ENCODE assay signal across 12 mouse cellular contexts in genomic region chr7:36016926-36017753, GRCm38 (mm10).
DNase-seq lines count a peak whose midpoint lies in the region; ATAC-seq and TF ChIP-seq lines count a peak whose summit lies in the region.
"Had no signal": no experiment of that assay in that cellular context is flagged by ENCODE, and none has a peak within 500 bp of the region (broad histone marks: within the 10 kb centered on the region; RNA-seq: fewer than 3 reads in every experiment).

No protein-coding gene starts in this region.

- no peaks in the 10 kb centered on the region for H3K27me3 ChIP-seq in lung, embryonic 14.5 days (ENCODE audit: insufficient read depth, low read length)
- H3K27me3 ChIP-seq in neural tube, embryonic 13.5 days, result no peaks in the 10 kb centered on the region
- H3K27me3 ChIP-seq in midbrain, embryonic 11.5 days (ENCODE audit: control insufficient read depth, insufficient read depth, low read length), result no peaks in the 10 kb centered on the region

- WGBS in lung, embryonic 14.5 days, result 63% methylated on average over 19 of the region's 19 CpGs
- 17% methylated on average over 19 of the region's 19 CpGs for WGBS in neural tube, embryonic 13.5 days
- 86% methylated on average over 19 of the region's 19 CpGs for WGBS in midbrain, embryonic 11.5 days

- H3K9ac ChIP-seq in lung, embryonic 14.5 days, result no peak overlapping the region
- no peak overlapping the region for H3K9ac ChIP-seq in neural tube, embryonic 13.5 days
- H3K9ac ChIP-seq in midbrain, embryonic 11.5 days (ENCODE audit: low read length), result no peak overlapping the region
- H3K9ac ChIP-seq: heart, embryonic 13.5 days; liver, embryonic 14.5 days had no signal

- no peak overlapping the region for H3K4me3 ChIP-seq in lung, embryonic 14.5 days (ENCODE audit: low read depth, low read length)
- 0 out of 2 replicates have a peak overlapping the region, but pooled peaks have one; percentile 5 for H3K4me3 ChIP-seq in neural tube, embryonic 13.5 days
- H3K4me3 ChIP-seq in midbrain, embryonic 11.5 days (ENCODE audit: low read depth, low read length), result no peak overlapping the region
- H3K4me3 ChIP-seq: heart, embryonic 13.5 days had no signal

- no peaks in the 10 kb centered on the region for H3K9me3 ChIP-seq in lung, embryonic 14.5 days (ENCODE audit: low read depth, low read length)
- no peaks in the 10 kb centered on the region for H3K9me3 ChIP-seq in neural tube, embryonic 13.5 days
- H3K9me3 ChIP-seq in midbrain, embryonic 11.5 days (ENCODE audit: control insufficient read depth, low read length), result no peaks in the 10 kb centered on the region
- H3K9me3 ChIP-seq: heart, embryonic 13.5 days had no signal

- ATAC-seq in lung, embryonic 14.5 days (ENCODE audit: insufficient read depth), result no peak
- ATAC-seq in neural tube, embryonic 13.5 days (ENCODE audit: low read depth), result peak; percentile 91
- no peak for ATAC-seq in midbrain, embryonic 11.5 days (ENCODE audit: low FRiP score)
- ATAC-seq: activated CD4-positive, CD25-positive, alpha-beta regulatory T cell, adult 4 months had no signal

- H3K27ac ChIP-seq in lung, embryonic 14.5 days (ENCODE audit: low read depth), result no peak overlapping the region
- peak overlapping the region; percentile 72 for H3K27ac ChIP-seq in neural tube, embryonic 13.5 days (replicated peaks)
- no peak overlapping the region for H3K27ac ChIP-seq in midbrain, embryonic 11.5 days (ENCODE audit: low read depth, low read length)
- H3K27ac ChIP-seq: heart, embryonic 13.5 days; liver, embryonic 14.5 days had no signal

- DNase-seq in lung, embryonic 14.5 days, result peak; percentile 57
- DNase-seq in lung, adult 18-20 months, result no peak
- DNase-seq in embryo, embryonic 11.5 days (ENCODE audit: low read depth, low spot score), result peak; percentile 49
- DNase-seq in kidney, postnatal 14 days, result peak; percentile 15
- DNase-seq in cerebellum, adult 11-12 months, result no peak
- no peak for DNase-seq in midbrain, embryonic 11.5 days (ENCODE audit: low spot score, missing footprints)
- DNase-seq: cerebellum, postnatal 25 days; layer of hippocampus, adult 9-11 months had no signal

- no peak overlapping the region for H3K4me2 ChIP-seq in lung, embryonic 14.5 days
- H3K4me2 ChIP-seq in neural tube, embryonic 13.5 days, result peak overlapping the region; percentile 37
- no peak overlapping the region for H3K4me2 ChIP-seq in midbrain, embryonic 11.5 days
- H3K4me2 ChIP-seq: heart, embryonic 13.5 days had no signal

- H3K4me1 ChIP-seq in lung, embryonic 14.5 days (ENCODE audit: insufficient read depth), result no peaks in the 10 kb centered on the region
- peaks cover 32% of the 10 kb centered on the region for H3K4me1 ChIP-seq in neural tube, embryonic 13.5 days (replicated peaks)
- no peaks in the 10 kb centered on the region for H3K4me1 ChIP-seq in midbrain, embryonic 11.5 days (ENCODE audit: control insufficient read depth, insufficient read depth, low read length)

- TF ChIP-seq CTCF in lung, embryonic 14.5 days (IDR thresholded peaks at IDR 0.05; ENCODE audit: low read depth), result no peak

- H3K36me3 ChIP-seq in lung, embryonic 14.5 days (ENCODE audit: insufficient read depth), result no peaks in the 10 kb centered on the region
- H3K36me3 ChIP-seq in neural tube, embryonic 13.5 days, result no peaks in the 10 kb centered on the region
- no peaks in the 10 kb centered on the region for H3K36me3 ChIP-seq in midbrain, embryonic 11.5 days (ENCODE audit: control insufficient read depth, insufficient read depth, low read length)
- H3K36me3 ChIP-seq: heart, embryonic 13.5 days had no signal

Comparison
In these comparisons a context has a peak if more than half of its experiments do, and no peak if none do; other contexts are left out.
1. DNase-seq: peak in lung, embryonic 14.5 days (single experiment), embryo, embryonic 11.5 days (single experiment) and kidney, postnatal 14 days (single experiment); none in lung, adult 18-20 months (0 of 2), cerebellum, adult 11-12 months (single experiment) and midbrain, embryonic 11.5 days (single experiment).